Mouse (Mus musculus) B cell, adult 2 months (primary cell): ENCODE results near the gene Rgsl1.
"Not testable (repeated sequence)": the region's sequence is repeated elsewhere in the genome, so short reads cannot be mapped to it uniquely, and the experiment has no call there.

Experiments used
- DNase-seq, 2 experiments: peaks; one replicate each; pipeline ENCODE4 v3.0.0; 2022

The Rgsl1 gene

DNA sequence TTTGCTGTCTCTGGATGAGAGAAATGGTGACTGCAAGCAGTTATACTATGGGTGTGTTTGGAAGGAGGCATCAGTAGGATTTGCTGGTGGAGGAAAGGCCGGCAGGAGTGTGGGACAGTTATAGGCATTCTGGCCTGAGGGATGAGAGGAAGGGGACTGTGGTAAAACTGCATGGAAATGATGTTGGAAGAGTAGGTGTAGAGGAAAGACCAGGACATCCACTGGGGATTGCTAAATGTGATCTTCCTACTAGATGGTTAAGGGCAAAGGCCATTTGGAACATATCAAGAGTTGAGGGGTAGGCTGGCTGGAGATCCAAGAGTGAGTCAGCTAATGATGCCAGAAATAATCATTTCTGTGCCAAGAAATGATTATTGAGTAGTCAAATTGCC is 73.2 kb downstream of the Rgsl1 start:
- DNase-seq = no peak

DNA sequence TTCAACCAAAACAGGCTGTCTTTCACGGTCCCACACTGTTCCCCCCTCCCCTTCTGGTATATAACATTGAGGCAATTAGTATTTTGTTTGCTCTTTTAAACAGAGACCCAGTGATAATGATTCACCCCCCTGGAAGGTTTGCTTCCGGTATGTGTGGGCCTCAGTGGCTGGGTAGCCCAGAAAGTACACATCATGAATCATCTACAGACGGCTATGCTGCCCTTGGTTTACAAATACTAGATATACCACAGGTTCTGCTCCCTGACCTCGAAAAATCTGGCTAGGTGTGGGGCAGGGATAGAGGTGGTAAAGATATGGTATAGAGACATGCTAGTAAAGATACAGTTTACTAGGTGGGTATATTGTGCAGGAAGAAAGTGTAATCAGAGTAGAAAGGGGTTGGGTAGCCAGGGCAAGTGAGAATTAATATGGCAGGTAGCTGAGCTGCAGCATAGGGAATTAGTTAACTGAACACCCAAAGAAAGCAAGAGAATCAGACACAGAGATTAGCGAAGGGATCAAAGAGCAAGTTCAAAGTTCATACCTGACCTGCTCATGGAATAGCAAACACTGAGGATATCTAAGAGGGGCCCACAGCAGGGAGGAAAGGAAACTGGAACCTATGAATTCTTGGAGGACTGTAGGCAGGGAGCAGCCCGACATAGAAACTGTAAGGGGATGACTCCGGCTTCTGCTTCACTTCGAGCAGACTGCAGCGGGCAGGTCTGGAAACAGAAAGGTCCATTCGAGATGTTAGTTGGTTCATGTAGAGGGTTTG is 73.8 kb downstream of the Rgsl1 start:
- DNase-seq = no peak

GRCm38 (mm10) chr1:153769571-153769970 is 74.4 kb downstream of the Rgsl1 start:
- DNase-seq = not testable (repeated sequence)

DNA sequence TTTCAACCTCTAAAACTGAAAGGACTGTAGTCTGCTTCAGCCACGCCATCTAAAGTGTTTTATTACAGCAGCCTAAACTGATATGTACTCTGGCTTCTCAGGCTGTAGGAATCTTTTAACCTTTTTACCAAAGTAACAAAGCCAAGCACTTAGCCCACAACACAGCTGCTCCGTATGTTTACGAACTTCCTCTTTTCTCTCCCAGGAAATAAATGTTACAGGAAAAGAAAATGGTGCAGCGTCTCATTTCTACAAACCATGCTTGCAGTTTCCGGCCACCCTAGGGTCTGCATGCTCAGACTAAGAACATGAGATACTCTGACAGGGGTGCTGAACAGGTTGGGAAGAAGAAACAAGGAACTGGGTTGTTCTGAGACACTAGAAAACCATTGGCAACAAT is 75.5 kb downstream of the Rgsl1 start:
- DNase-seq = no peak

DNA sequence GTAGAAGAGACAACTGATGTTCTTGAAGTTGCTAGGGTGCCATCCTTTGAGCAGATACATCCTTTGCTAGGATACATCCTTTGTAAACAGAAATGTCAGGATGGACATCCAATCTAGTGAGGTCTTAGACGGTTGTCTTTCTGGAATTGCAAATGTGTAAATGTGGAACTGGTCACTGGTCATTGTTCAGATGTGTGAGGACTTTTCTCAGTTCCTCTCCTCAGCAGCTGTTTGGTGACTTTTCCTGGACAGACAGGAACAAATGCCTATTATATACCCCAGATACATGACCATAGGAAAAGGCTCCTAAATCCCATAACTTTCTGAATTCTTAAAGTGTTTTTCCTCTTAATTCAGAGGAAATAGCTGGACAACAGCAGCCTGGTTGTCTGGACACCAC is 76.7 kb downstream of the Rgsl1 start:
- no peak for DNase-seq

GRCm38 (mm10) chr1:153766298-153766697 is 77.6 kb downstream of the Rgsl1 start:
- DNase-seq = no peak

DNA sequence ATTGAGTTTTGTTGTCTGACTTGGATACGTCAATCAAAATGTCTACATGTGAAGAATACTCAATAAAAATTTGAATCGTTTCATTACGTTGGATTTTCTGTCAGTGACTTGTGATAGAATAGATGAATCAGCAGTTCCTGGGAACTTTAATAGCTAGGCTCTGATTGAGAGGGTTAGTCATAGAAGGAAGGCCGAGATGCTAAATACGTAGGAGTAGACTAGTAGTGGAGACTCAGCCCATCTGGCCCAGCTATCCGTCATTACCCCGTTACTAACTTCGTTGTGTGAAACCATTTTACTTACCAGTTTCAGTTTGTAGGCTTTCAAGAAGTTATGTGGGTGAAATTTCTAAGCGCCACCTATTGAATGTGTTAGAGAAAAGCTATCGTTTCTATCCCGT is 79.8 kb downstream of the Rgsl1 start:
- DNase-seq = no peak

- no peak for DNase-seq
Measured at GRCm38 (mm10) chr1:153753725-153754464, 90.0 kb downstream of the Rgsl1 start.

GRCm38 (mm10) chr1:153752521-153752920 is 91.4 kb downstream of the Rgsl1 start:
- DNase-seq = peak; percentile 49 to 50

GRCm38 (mm10) chr1:153751763-153752301 is 92.1 kb downstream of the Rgsl1 start:
- DNase-seq = peak; percentile 56 to 63

DNA sequence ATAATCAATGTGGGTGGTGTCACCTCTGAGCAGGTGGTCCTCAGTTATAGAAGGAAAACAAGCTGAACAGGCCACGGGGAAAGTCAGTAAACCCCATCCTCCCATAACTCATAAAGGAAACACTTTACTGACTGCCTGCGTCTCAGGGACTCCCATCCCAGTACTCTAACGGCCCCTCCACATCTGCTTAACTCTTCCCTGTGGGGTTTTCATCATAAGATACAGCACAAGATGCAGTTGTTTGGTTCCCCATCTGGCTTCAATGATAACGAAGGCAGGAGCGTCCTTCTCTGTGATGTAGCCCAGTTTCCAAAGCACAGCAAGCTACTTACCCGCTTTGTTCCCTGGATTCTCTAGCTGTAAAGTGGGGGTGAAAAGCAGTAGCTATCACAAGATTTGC is 93.9 kb downstream of the Rgsl1 start:
- no peak for DNase-seq

GRCm38 (mm10) chr1:153749211-153749801 is 94.6 kb downstream of the Rgsl1 start, which contains the start of gene Rnasel:
Gene Rnasel (plus strand): TSS chr1:153749426.
- DNase-seq = peak; percentile 79 to 80

DNA sequence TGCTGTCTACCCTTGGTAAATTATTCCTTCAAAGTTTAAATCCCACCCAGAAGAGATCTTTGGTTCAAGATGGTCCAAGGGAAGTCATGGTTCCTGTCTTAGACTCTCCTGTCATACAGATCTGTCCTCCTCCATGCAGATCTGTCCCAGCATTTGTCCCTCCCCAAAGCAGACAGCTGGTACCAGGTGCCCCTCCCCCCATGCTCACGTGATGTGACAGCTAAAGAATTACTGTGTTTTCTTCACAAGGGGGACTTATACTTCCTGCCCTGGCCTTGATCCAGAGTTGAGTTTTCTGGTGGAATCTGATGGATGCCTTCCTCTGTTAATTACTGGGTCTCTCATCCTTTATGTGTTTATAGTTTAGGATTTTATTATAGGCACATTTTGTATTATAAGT is 95.4 kb downstream of the Rgsl1 start:
- DNase-seq = peak; percentile 72 to 80

DNA sequence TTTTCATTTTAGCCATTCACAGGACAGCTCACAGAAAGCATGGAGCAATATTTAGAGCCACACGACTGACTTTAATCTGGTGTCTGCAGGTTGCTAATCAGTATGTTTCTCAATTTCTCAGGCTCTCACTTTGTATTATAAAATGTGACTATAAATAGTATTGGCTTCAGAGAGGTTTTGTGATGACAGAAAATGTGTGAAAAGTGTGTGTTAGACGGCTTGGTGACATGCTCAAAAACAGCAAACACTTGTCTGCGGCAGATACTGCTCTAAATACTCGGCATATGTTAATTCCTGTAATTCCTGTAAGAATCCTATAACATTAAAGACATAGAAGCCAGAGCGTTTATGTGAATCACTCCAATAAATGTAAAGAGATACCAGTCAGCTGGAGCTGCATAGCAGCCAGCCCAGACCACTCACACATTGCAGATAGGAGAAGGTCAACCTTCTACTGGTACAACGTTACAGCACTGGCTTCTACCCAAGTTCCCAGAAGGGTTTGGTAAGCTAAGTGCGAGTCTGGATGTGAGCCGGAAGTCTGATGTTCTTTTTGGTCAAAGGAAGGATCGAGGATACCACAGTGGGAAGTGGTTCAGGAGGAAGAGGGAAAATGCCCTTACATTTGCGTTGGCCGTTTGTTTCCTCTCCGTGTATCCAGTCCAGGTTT is 95.9 kb downstream of the Rgsl1 start:
- no peak for DNase-seq

GRCm38 (mm10) chr1:153746728-153747127 is 97.2 kb downstream of the Rgsl1 start:
- DNase-seq = peak; percentile 82 to 84

DNA sequence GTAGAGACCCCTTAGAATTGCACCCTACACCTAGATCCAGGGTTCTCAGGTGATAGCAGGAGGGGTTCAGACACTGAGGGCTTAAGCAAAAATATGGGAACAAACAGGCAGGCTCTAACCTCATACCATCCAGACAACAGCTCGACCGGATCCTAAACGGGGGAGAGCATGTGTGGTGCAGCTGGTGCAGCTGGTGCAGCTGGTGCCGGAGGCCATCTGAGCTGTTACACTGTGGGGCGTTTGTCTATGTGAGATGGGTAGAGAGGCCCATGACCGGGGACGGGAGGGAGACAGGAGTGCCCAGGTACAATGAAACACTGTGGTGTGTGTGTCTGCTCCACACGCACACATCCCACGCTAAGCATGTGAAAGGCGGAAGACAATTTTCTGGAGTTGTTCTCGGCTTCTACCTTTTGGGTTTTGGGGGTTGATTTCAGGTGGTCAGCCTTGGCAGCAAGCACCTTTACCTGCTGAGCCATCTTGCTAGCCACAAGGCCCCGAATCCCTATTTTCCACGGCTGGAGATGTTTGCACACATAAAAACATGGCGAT is 97.7 kb downstream of the Rgsl1 start:
- no peak for DNase-seq

DNA sequence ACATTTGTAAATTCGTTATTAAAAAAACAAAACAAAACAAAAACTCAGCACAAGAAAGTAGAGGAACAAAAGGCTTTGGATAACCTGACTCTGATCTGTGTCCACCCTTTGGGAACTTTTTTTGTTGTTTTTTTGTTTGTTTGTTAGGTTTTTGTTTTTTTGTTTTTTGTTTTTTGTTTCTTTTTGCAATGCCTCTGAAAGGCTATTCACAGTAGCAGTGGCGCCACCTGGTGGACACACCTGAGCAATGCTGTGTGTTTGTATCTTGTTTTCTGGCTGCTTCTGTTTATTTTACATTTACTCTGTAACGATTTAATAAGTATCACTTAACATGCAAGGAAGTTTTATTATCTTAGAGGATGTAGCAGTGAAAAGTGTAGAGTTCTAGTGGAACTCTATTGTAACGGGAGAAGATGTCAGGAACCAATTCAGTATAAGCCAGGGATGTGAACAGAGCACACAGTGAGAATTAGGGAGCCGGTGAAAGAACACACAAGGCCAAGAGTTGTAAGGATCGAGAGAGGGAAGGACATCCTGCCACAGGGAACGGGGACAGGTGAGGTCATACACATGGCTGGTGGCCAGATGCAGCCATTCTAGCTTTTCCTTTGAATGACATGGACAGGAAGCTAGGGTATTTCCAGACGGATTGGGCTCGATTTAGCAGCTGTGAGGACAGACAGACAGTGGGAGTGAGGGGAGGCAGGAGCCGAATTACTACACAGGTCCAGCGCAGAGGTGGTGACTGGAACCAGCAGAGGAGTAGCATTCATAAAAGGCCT is 101.4 kb downstream of the Rgsl1 start:
- DNase-seq = peak; percentile 88

DNA sequence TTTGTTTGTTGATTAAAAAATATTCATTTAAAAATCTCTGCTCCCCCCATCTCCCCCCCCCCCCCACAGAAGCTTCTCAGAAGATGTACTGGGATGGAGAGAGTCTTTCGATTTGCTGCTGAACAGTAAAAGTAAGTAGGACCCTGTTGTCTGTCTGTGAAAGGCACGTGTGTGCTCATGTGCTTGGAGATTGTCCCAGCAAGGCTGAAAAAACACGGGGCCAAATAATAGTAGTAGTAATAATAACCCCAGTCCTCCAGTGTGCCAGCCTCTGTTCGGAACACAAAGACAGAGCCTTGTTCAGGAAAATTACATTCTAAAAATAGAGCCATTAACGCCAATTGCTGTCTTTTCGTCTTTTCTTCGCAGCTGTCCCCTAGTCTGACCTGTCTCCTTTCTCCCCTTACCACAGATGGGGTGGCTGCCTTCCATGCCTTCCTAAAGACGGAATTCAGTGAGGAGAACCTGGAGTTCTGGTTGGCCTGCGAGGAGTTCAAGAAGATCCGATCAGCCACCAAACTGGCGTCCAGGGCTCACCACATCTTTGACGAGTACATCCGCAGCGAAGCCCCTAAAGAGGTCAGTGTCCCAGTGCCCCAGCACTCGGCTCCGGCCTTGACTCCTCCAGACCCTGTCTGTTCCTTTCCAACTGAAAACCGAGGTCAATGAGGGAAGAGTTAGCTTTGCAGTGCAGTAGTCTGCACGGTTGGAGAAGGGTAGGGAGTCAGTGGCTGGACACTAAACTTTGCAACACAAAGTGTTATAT is 102.2 kb downstream of the Rgsl1 start:
- DNase-seq = no peak

DNA sequence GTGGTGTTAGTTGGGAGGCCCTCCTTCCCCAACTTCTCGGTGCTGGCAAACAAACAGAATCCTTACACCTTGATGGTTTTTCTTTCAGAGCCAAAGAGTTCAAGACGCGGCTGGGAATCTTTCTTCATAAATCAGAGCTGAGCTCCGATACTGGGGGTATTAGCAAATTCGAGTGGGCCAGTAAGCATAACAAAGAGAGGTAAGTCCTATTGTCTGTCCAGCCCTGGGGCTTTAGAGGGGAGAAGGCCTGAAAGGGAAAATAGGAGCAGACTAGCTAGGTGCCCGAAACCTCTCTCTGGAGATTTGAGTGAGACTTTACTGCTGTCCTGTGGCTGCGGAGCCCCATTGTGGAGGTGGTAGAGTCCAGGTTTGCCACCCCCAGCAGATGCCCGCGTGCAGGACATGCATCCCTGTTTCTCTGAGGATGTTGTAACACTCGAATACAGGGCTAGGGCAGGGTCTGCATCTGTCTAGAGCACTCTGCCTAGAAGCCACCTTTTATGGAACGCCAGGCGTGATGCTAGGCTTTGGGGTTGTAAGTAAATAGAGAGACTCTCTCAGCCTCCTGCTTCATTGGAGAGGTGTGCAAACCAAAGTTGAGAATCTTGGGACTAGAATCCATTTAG is 103.1 kb downstream of the Rgsl1 start:
- DNase-seq = peak in 1 of 2 experiments; percentile 12

DNA sequence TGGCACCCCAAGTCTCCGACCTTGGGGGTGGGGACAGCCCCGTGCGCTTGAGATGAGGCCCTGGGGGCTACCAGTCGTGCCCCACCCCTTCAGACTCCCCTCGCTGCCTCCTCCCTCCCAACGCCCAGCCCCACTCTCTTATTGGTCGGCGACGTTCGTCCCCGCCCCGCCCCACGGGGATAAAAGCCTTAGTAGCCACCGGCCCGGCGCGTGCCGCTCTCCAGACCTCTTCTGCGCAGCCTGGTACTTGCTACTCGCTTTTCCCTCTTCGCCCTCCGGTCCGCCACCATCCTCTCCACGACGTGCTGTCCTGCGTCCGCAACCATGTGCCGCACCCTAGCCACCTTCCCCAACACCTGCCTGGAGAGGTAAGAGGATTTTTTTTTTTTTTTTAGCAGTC is 103.8 kb downstream of the Rgsl1 start, which contains the start of gene Rgs16:
Rgs16 (plus strand) TSS at position 205 of the 400 bp plus-strand sequence.
- DNase-seq = peak; percentile 69 to 71
